Mouse (Mus musculus) stomach, postnatal 0 days (tissue): ENCODE data around the gene Mmp9.

Experiments used
- CTCF ChIP-seq: IDR thresholded peaks from 2 replicates; pipeline ENCODE4 v1.5.1; 2016; ENCODE audit warnings: antibody characterized with exemption, low read depth, mild to moderate bottlenecking, moderate library complexity
- EP300 ChIP-seq: optimal IDR thresholded peaks from 2 replicates; pipeline ENCODE3; 2016; ENCODE audit warnings: antibody characterized with exemption

DNA sequence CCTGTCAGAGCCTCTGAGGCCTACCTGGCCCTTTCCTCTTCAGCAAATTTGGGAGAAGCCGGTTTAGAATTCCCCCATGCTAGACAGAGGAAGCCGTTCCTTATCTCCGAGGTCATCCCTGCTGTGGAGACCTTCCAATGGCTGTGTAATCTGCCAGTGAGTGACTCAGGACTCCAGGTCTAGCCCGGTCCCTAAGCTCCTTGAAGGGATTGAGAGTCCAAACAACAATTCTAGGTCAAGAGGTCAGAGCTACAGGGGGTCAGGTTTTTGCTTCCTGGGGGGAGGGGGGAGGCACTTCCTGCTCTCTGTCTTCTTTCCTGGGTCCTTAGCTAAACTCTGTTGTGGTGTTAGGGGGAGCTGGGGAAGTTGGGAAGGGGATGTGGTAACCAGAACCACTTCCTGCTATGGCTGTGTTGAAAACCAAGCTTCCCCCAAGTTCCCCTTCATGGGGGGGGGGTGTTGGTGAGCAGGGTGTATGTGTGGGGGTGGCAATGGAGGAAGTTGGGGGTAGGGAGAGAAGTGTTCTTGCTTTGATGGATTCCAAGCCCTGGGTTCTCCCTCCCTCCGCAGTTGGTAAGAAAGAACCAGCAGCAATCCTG lies 2.2 kb downstream of the Mmp9 start:
- no peak for TF ChIP-seq CTCF
- TF ChIP-seq EP300: no peak
